Comparison of ENCODE assay signal across 8 mouse cellular contexts in the genomic region with DNA sequence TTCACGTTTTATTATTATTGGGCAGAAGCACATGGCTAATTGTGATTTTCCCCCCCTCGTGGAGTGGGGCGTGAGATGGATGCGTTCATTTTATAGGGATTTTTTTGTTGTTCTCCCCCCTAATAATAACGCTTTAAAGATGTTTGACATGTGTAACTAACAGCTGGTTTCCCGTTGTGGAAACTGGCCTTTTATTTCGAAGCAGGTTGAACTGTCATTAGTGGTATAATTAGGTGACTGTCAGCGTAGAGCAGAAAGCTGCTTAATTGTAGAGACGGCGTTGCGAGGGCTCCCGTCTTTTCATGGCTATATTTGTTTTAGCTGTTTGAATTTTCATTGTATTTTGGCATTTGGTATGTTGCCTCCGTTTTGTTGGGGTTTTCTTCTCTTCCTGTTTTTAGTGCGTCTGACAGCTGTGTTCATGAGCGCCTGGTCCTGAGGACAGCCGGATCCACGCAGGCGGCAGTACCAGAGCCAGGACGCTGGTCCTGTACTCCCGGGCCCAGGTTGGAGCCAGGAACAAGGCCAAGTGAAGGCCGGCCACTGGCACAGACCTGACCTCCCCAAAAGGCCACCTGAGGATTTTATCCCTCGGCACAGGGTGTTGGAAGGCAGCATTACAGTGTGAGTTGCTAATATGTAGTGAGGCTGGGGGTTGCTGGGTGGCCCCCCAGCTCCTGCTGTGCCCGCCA.
DNase-seq lines count a peak whose midpoint lies in the region; ATAC-seq and TF ChIP-seq lines count a peak whose summit lies in the region.

No protein-coding gene starts in this region.

- H3K36me3 ChIP-seq in lung, embryonic 14.5 days (ENCODE audit: insufficient read depth): no peaks in the 10 kb centered on the region
- no peaks in the 10 kb centered on the region for H3K36me3 ChIP-seq in forebrain, embryonic 11.5 days (ENCODE audit: control insufficient read depth, insufficient read depth, low read length)
- H3K36me3 ChIP-seq in hindbrain, postnatal 0 days (ENCODE audit: insufficient read depth, low read length): no peaks in the 10 kb centered on the region
- no peaks in the 10 kb centered on the region for H3K36me3 ChIP-seq in neural tube, embryonic 12.5 days

- H3K4me2 ChIP-seq in lung, embryonic 14.5 days: peak overlapping the region; percentile 57
- peak overlapping the region; percentile 44 for H3K4me2 ChIP-seq in forebrain, embryonic 11.5 days (ENCODE audit: low read depth, low read length, severe bottlenecking)
- H3K4me2 ChIP-seq in hindbrain, postnatal 0 days (ENCODE audit: low read depth, low read length): peak overlapping the region; percentile 47
- peak overlapping the region; percentile 64 for H3K4me2 ChIP-seq in neural tube, embryonic 12.5 days (replicated peaks)

- DNase-seq in lung, embryonic 14.5 days: no peak
- DNase-seq in lung, postnatal 25 days (ENCODE audit: low spot score): no peak
- no peak for DNase-seq in forebrain, embryonic 11.5 days (ENCODE audit: low spot score)
- no peak for DNase-seq in hindbrain, postnatal 0 days (ENCODE audit: low spot score)
- no peak for DNase-seq in frontal cortex, adult 2 months (ENCODE audit: extremely low spot score in 1 of 2, low spot score in 1 of 2)
- DNase-seq in urinary bladder, adult 18-20 months (ENCODE audit: low spot score in 2 of 2): no peak

- H3K27me3 ChIP-seq in lung, embryonic 14.5 days (ENCODE audit: insufficient read depth, low read length): no peaks in the 10 kb centered on the region
- peaks cover 6% of the 10 kb centered on the region; the same call in 1 of the 2 replicates for H3K27me3 ChIP-seq in forebrain, embryonic 11.5 days (ENCODE audit: control insufficient read depth, insufficient read depth, low read length)
- H3K27me3 ChIP-seq in hindbrain, postnatal 0 days (ENCODE audit: insufficient read depth, low read length): no peaks in the 10 kb centered on the region
- H3K27me3 ChIP-seq in neural tube, embryonic 12.5 days (replicated peaks): no peaks in the 10 kb centered on the region

- TF ChIP-seq CTCF in lung, embryonic 14.5 days (IDR thresholded peaks at IDR 0.05; ENCODE audit: low read depth): no peak
- TF ChIP-seq CTCF in hindbrain, postnatal 0 days (IDR thresholded peaks at IDR 0.05; ENCODE audit: low read depth): no peak

- H3K9ac ChIP-seq in lung, embryonic 14.5 days: peak overlapping the region; percentile 2; the same call in 1 of the 2 replicates
- H3K9ac ChIP-seq in forebrain, embryonic 11.5 days (ENCODE audit: low read length): peak overlapping the region; percentile 4
- H3K9ac ChIP-seq in hindbrain, postnatal 0 days (replicated peaks; ENCODE audit: low read length): peak overlapping the region; percentile 1; the same call in 1 of the 2 replicates
- peak overlapping the region; percentile 48; the same call in 1 of the 2 replicates for H3K9ac ChIP-seq in neural tube, embryonic 12.5 days

- no peak for ATAC-seq in lung, embryonic 14.5 days (ENCODE audit: insufficient read depth)
- ATAC-seq in forebrain, embryonic 11.5 days (replicated peaks; ENCODE audit: low FRiP score): no peak
- no peak for ATAC-seq in hindbrain, postnatal 0 days
- no peak for ATAC-seq in neural tube, embryonic 12.5 days (ENCODE audit: low FRiP score, low read depth)
- ATAC-seq in megakaryocyte, adult 5-6 weeks (ENCODE audit: poor library complexity, severe bottlenecking): no peak

- H3K27ac ChIP-seq in lung, embryonic 14.5 days (ENCODE audit: low read depth): peak overlapping the region; percentile 67; the same call in 1 of the 2 replicates
- peak overlapping the region; percentile 84 for H3K27ac ChIP-seq in forebrain, embryonic 11.5 days (ENCODE audit: low read depth, low read length)
- H3K27ac ChIP-seq in hindbrain, postnatal 0 days: peak overlapping the region; percentile 69; the same call in 1 of the 2 replicates
- H3K27ac ChIP-seq in neural tube, embryonic 12.5 days: peak overlapping the region; percentile 82

- peaks cover 46% of the 10 kb centered on the region for H3K4me1 ChIP-seq in lung, embryonic 14.5 days (ENCODE audit: insufficient read depth)
- peaks cover 77% of the 10 kb centered on the region for H3K4me1 ChIP-seq in forebrain, embryonic 11.5 days (replicated peaks; ENCODE audit: control insufficient read depth, insufficient read depth, low read length)
- H3K4me1 ChIP-seq in hindbrain, postnatal 0 days (ENCODE audit: insufficient read depth, low read length): peaks cover 41% of the 10 kb centered on the region
- peaks cover 100% of the 10 kb centered on the region for H3K4me1 ChIP-seq in neural tube, embryonic 12.5 days

- no peaks in the 10 kb centered on the region for H3K9me3 ChIP-seq in lung, embryonic 14.5 days (ENCODE audit: low read depth, low read length)
- no peaks in the 10 kb centered on the region for H3K9me3 ChIP-seq in forebrain, embryonic 11.5 days (ENCODE audit: control insufficient read depth, low read length)
- no peaks in the 10 kb centered on the region for H3K9me3 ChIP-seq in hindbrain, postnatal 0 days (ENCODE audit: low read length)
- no peaks in the 10 kb centered on the region for H3K9me3 ChIP-seq in neural tube, embryonic 12.5 days

- no peak overlapping the region; the same call in 1 of the 2 replicates for H3K4me3 ChIP-seq in lung, embryonic 14.5 days (ENCODE audit: low read depth, low read length)
- H3K4me3 ChIP-seq in forebrain, embryonic 11.5 days (ENCODE audit: low read depth, low read length): no peak overlapping the region
- no peak overlapping the region for H3K4me3 ChIP-seq in hindbrain, postnatal 0 days (ENCODE audit: low read length)
- no peak overlapping the region for H3K4me3 ChIP-seq in neural tube, embryonic 12.5 days

- 28% methylated on average over 23 of the region's 23 CpGs for WGBS in lung, embryonic 14.5 days
- 8% methylated on average over 23 of the region's 23 CpGs for WGBS in forebrain, embryonic 11.5 days
- WGBS in hindbrain, postnatal 0 days: 18% methylated on average over 23 of the region's 23 CpGs
- WGBS in neural tube, embryonic 12.5 days: 14% methylated on average over 23 of the region's 23 CpGs
